In genomic region chr2:85012679-85013078, GRCm38 (mm10) we compare ENCODE assay signal across 17 mouse cellular contexts. TPM values are rescaled to one million over a fixed set of nuclear protein-coding genes. Genes with fewer than 3 reads are reported as not detected.
DNase-seq lines count a peak whose midpoint lies in the region; ATAC-seq and TF ChIP-seq lines count a peak whose summit lies in the region.
"Had no signal": no experiment of that assay in that cellular context is flagged by ENCODE, and none has a peak within 500 bp of the region (broad histone marks: within the 10 kb centered on the region; RNA-seq: fewer than 3 reads in every experiment).

No protein-coding gene starts in this region.

- ATAC-seq in heart, embryonic 15.5 days (replicated peaks; ENCODE audit: insufficient number of reproducible peaks, insufficient read depth, low FRiP score, low read depth): no peak
- 0 out of 2 replicates have a peak, but pooled peaks have one; percentile 45 for ATAC-seq in stomach, embryonic 15.5 days (ENCODE audit: insufficient read depth, low FRiP score, low read depth)
- ATAC-seq in stomach, postnatal 0 days (ENCODE audit: low FRiP score, low TSS enrichment): no peak
- peak; percentile 65 for ATAC-seq in liver, embryonic 12.5 days
- ATAC-seq: hindbrain, postnatal 0 days had no signal

- no peaks in the 10 kb centered on the region for H3K9me3 ChIP-seq in heart, embryonic 15.5 days (replicated peaks)
- H3K9me3 ChIP-seq in stomach, embryonic 15.5 days: no peaks in the 10 kb centered on the region
- no peaks in the 10 kb centered on the region for H3K9me3 ChIP-seq in stomach, postnatal 0 days (ENCODE audit: control insufficient read depth, low read length)
- no peaks in the 10 kb centered on the region for H3K9me3 ChIP-seq in liver, embryonic 12.5 days (replicated peaks)
- H3K9me3 ChIP-seq: embryonic facial prominence, embryonic 13.5 days; midbrain, embryonic 12.5 days; neural tube, embryonic 13.5 days had no signal

- no peak overlapping the region for H3K4me3 ChIP-seq in heart, embryonic 15.5 days
- H3K4me3 ChIP-seq in stomach, embryonic 15.5 days (replicated peaks): no peak overlapping the region
- no peak overlapping the region for H3K4me3 ChIP-seq in stomach, postnatal 0 days (ENCODE audit: low read depth, low read length)
- H3K4me3 ChIP-seq in liver, embryonic 12.5 days: peak overlapping the region; percentile 27
- H3K4me3 ChIP-seq: embryonic facial prominence, embryonic 13.5 days; gastrocnemius, adult 2 months; left cerebral cortex, adult 2 months; midbrain, embryonic 12.5 days; neural tube, embryonic 13.5 days had no signal

- no peaks in the 10 kb centered on the region for H3K27me3 ChIP-seq in heart, embryonic 15.5 days
- no peaks in the 10 kb centered on the region for H3K27me3 ChIP-seq in stomach, embryonic 15.5 days (replicated peaks)
- no peaks in the 10 kb centered on the region for H3K27me3 ChIP-seq in stomach, postnatal 0 days (ENCODE audit: control insufficient read depth, insufficient read depth, low read length)
- H3K27me3 ChIP-seq in liver, embryonic 12.5 days (replicated peaks): no peaks in the 10 kb centered on the region
- H3K27me3 ChIP-seq: embryonic facial prominence, embryonic 13.5 days; midbrain, embryonic 12.5 days; neural tube, embryonic 13.5 days had no signal

- no peak for TF ChIP-seq CTCF in stomach, postnatal 0 days (IDR thresholded peaks at IDR 0.05; ENCODE audit: low read depth)

- H3K4me1 ChIP-seq in heart, embryonic 15.5 days (replicated peaks): peaks cover 27% of the 10 kb centered on the region
- H3K4me1 ChIP-seq in stomach, embryonic 15.5 days: 0 out of 2 replicates have a peak, but pooled peaks cover 6% of the 10 kb centered on the region
- H3K4me1 ChIP-seq in stomach, postnatal 0 days (replicated peaks; ENCODE audit: control insufficient read depth, insufficient read depth): no peaks in the 10 kb centered on the region
- H3K4me1 ChIP-seq in liver, embryonic 12.5 days: peaks cover 68% of the 10 kb centered on the region
- H3K4me1 ChIP-seq: embryonic facial prominence, embryonic 13.5 days; midbrain, embryonic 12.5 days had no signal

- H3K9ac ChIP-seq in heart, embryonic 15.5 days: no peak overlapping the region
- no peak overlapping the region for H3K9ac ChIP-seq in stomach, embryonic 15.5 days
- no peak overlapping the region for H3K9ac ChIP-seq in stomach, postnatal 0 days (ENCODE audit: low read length)
- peak overlapping the region; percentile 66 for H3K9ac ChIP-seq in liver, embryonic 12.5 days
- H3K9ac ChIP-seq: embryonic facial prominence, embryonic 13.5 days; midbrain, embryonic 12.5 days; neural tube, embryonic 13.5 days had no signal

- WGBS in heart, embryonic 15.5 days: 51% methylated on average over 14 of the region's 14 CpGs
- 78% methylated on average over 14 of the region's 14 CpGs for WGBS in stomach, embryonic 15.5 days
- WGBS in stomach, postnatal 0 days: 81% methylated on average over 14 of the region's 14 CpGs
- 27% methylated on average over 14 of the region's 14 CpGs for WGBS in liver, embryonic 12.5 days (ENCODE audit: insufficient replicate concordance)

- intact Hi-C loops in heart, postnatal 36 days (cut with DNase I): no loop called here

- DNase-seq in heart, postnatal 36 days: no peak
- DNase-seq in stomach, postnatal 0 days (ENCODE audit: low spot score): no peak
- no peak for DNase-seq in retina, embryonic 14.5 days (ENCODE audit: low spot score)
- DNase-seq in cerebellum, adult 18-20 months: no peak
- DNase-seq: adrenal gland, postnatal 25 days; cerebellum, adult 9-11 months; gastrocnemius, adult 2 months; lung, adult 2 months had no signal

- H3K4me2 ChIP-seq in heart, embryonic 15.5 days: no peak overlapping the region
- H3K4me2 ChIP-seq in stomach, embryonic 15.5 days: no peak overlapping the region
- no peak overlapping the region for H3K4me2 ChIP-seq in stomach, postnatal 0 days (replicated peaks; ENCODE audit: low read depth)
- peak overlapping the region; percentile 64 for H3K4me2 ChIP-seq in liver, embryonic 12.5 days
- H3K4me2 ChIP-seq: embryonic facial prominence, embryonic 13.5 days; midbrain, embryonic 12.5 days; neural tube, embryonic 13.5 days had no signal

- H3K36me3 ChIP-seq in heart, embryonic 15.5 days: no peaks in the 10 kb centered on the region
- H3K36me3 ChIP-seq in stomach, embryonic 15.5 days: no peaks in the 10 kb centered on the region
- no peaks in the 10 kb centered on the region for H3K36me3 ChIP-seq in stomach, postnatal 0 days (ENCODE audit: control insufficient read depth, insufficient read depth, low read length)
- H3K36me3 ChIP-seq in liver, embryonic 12.5 days: no peaks in the 10 kb centered on the region
- H3K36me3 ChIP-seq: embryonic facial prominence, embryonic 13.5 days; midbrain, embryonic 12.5 days; neural tube, embryonic 13.5 days had no signal

- no peak for TF ChIP-seq EP300 in stomach, postnatal 0 days (optimal IDR thresholded peaks at IDR 0.05)

- H3K27ac ChIP-seq in heart, embryonic 15.5 days: peak overlapping the region; percentile 10; the same call in 1 of the 2 replicates
- H3K27ac ChIP-seq in stomach, embryonic 15.5 days: no peak overlapping the region
- no peak overlapping the region for H3K27ac ChIP-seq in stomach, postnatal 0 days (replicated peaks)
- peak overlapping the region; percentile 93 for H3K27ac ChIP-seq in liver, embryonic 12.5 days
- H3K27ac ChIP-seq: embryonic facial prominence, embryonic 13.5 days; hindbrain, postnatal 0 days; left cerebral cortex, adult 2 months; midbrain, embryonic 12.5 days; neural tube, embryonic 13.5 days had no signal

RNA-seq across cellular contexts. Expression of gene Ssrp1, which starts 24.4 kb away (rescaled TPM):
- 104 and 141 TPM in 2 replicates for polyA plus RNA-seq in heart, embryonic 15.5 days (2015; fragmentation: Nextera tagmentation; extraction: Ambion mirVana)
- total RNA-seq in heart, postnatal 36 days (2021): 10 to 100 TPM; 40.6 to 41.6 TPM
- 242 and 244 TPM in 2 replicates for polyA plus RNA-seq in stomach, embryonic 15.5 days (2015; fragmentation: Nextera tagmentation; extraction: Ambion mirVana)
- 84.8 and 90.0 TPM in 2 replicates for polyA plus RNA-seq in stomach, postnatal 0 days (2015; fragmentation: Nextera tagmentation; extraction: Ambion mirVana)
- 228 and 230 TPM in 2 replicates for polyA plus RNA-seq in liver, embryonic 12.5 days (2016; fragmentation: Nextera tagmentation; extraction: Ambion mirVana)

RNA-seq across cellular contexts. Expression of gene P2rx3, which starts 24.6 kb away (rescaled TPM):
- 0.33 and 0.68 TPM in 2 replicates for polyA plus RNA-seq in heart, embryonic 15.5 days (2015; fragmentation: Nextera tagmentation; extraction: Ambion mirVana)
- total RNA-seq in heart, postnatal 36 days (2021): under 1 TPM; 0.31 to 0.60 TPM
- polyA plus RNA-seq in stomach, embryonic 15.5 days (2015; fragmentation: Nextera tagmentation; extraction: Ambion mirVana): 1.4 and 1.6 TPM in 2 replicates
- polyA plus RNA-seq in stomach, postnatal 0 days (2015; fragmentation: Nextera tagmentation; extraction: Ambion mirVana): 0.62 and 0.73 TPM in 2 replicates
- 0.30 and 0.61 TPM in 2 replicates for polyA plus RNA-seq in liver, embryonic 12.5 days (2016; fragmentation: Nextera tagmentation; extraction: Ambion mirVana)

RNA-seq across cellular contexts. Expression of gene Prg3, which starts 24.7 kb away (rescaled TPM):
- not detected in 2 replicates for polyA plus RNA-seq in heart, embryonic 15.5 days (2015; fragmentation: Nextera tagmentation; extraction: Ambion mirVana)
- total RNA-seq in heart, postnatal 36 days (2021): not detected
- polyA plus RNA-seq in stomach, embryonic 15.5 days (2015; fragmentation: Nextera tagmentation; extraction: Ambion mirVana): 0.51 TPM in 1 of 2 replicates, not detected in the other
- polyA plus RNA-seq in stomach, postnatal 0 days (2015; fragmentation: Nextera tagmentation; extraction: Ambion mirVana): not detected in 2 replicates
- polyA plus RNA-seq in liver, embryonic 12.5 days (2016; fragmentation: Nextera tagmentation; extraction: Ambion mirVana): 3.1 and 7.1 TPM in 2 replicates
- total RNA-seq: adrenal gland, postnatal 25 days; gastrocnemius, adult 2 months; hindbrain, postnatal 0 days; left cerebral cortex, adult 2 months had no signal
- polyA plus RNA-seq: hindbrain, postnatal 0 days; lung, adult 2 months; midbrain, embryonic 12.5 days; neural tube, embryonic 13.5 days; small intestine, adult 2 months had no signal

RNA-seq across cellular contexts. Expression of gene Prg2, which starts 32.4 kb away (rescaled TPM):
- 0.35 and 0.57 TPM in 2 replicates for polyA plus RNA-seq in heart, embryonic 15.5 days (2015; fragmentation: Nextera tagmentation; extraction: Ambion mirVana)
- total RNA-seq in heart, postnatal 36 days (2021): not detected
- 1.8 and 4.0 TPM in 2 replicates for polyA plus RNA-seq in stomach, embryonic 15.5 days (2015; fragmentation: Nextera tagmentation; extraction: Ambion mirVana)
- 0.16 TPM in 1 of 2 replicates, not detected in the other for polyA plus RNA-seq in stomach, postnatal 0 days (2015; fragmentation: Nextera tagmentation; extraction: Ambion mirVana)
- 27.7 and 79.1 TPM in 2 replicates for polyA plus RNA-seq in liver, embryonic 12.5 days (2016; fragmentation: Nextera tagmentation; extraction: Ambion mirVana)
- total RNA-seq: adrenal gland, postnatal 25 days; gastrocnemius, adult 2 months; hindbrain, postnatal 0 days; left cerebral cortex, adult 2 months had no signal
- polyA plus RNA-seq: hindbrain, postnatal 0 days; midbrain, embryonic 12.5 days had no signal

RNA-seq across cellular contexts. Expression of gene Tnks1bp1, which starts 35.1 kb away (rescaled TPM):
- polyA plus RNA-seq in heart, embryonic 15.5 days (2015; fragmentation: Nextera tagmentation; extraction: Ambion mirVana): 23.9 and 31.7 TPM in 2 replicates
- total RNA-seq in heart, postnatal 36 days (2021): 10 to 100 TPM; 61.9 to 65.9 TPM
- 38.6 and 48.4 TPM in 2 replicates for polyA plus RNA-seq in stomach, embryonic 15.5 days (2015; fragmentation: Nextera tagmentation; extraction: Ambion mirVana)
- 32.9 and 34.0 TPM in 2 replicates for polyA plus RNA-seq in stomach, postnatal 0 days (2015; fragmentation: Nextera tagmentation; extraction: Ambion mirVana)
- polyA plus RNA-seq in liver, embryonic 12.5 days (2016; fragmentation: Nextera tagmentation; extraction: Ambion mirVana): 7.9 and 8.7 TPM in 2 replicates

Comparison
In these comparisons a context has a peak if more than half of its experiments do, and no peak if none do; other contexts are left out.
1. ATAC-seq: peak in stomach, embryonic 15.5 days (single experiment) and liver, embryonic 12.5 days (single experiment); none in heart, embryonic 15.5 days (single experiment) and stomach, postnatal 0 days (single experiment).
2. H3K27ac ChIP-seq: peak in heart, embryonic 15.5 days (single experiment) and liver, embryonic 12.5 days (single experiment); none in stomach, embryonic 15.5 days (single experiment) and stomach, postnatal 0 days (single experiment).